Mouse (Mus musculus): ENCODE measurements around the gene Kri1. TPM values are rescaled to one million over a fixed set of nuclear protein-coding genes. Genes with fewer than 3 reads are reported as not detected.

Kri1 gene
- polyA plus RNA-seq, 1 experiment from 2014 or later = 13.2 TPM

DNA sequence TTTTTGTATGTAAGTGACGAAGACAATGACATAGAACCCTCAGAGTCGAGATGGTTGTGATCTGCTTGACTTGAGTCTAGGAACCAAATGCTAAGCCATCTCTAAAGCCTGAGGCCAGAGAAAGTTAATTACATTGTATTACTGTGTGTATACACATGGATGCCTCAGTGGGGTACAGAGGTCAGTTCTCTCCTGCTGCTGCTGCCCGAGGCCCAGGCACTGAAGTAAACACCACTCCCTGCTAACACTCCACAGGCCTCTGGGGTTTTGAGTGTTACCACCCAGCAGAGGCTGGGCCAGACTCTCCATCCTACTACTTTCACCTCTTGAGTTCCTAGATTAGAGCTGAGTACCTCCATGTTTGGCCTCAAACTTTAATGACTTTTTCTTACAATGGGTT, 3.8 kb downstream of the Kri1 start:
- peaks cover 21% of the 10 kb centered on the region for H3K36me3 ChIP-seq (ENCODE audit: control insufficient read depth, insufficient read depth, low read length)
- no peaks in the 10 kb centered on the region for H3K9me3 ChIP-seq (ENCODE audit: control insufficient read depth, low read length)
- H3K4me3 ChIP-seq (ENCODE audit: low read length) = no peak overlapping the region
- no peak overlapping the region for H3K9ac ChIP-seq (ENCODE audit: low read depth, low read length)
- ATAC-seq = no peak
- WGBS = 58% methylated on average over 3 of the region's 3 CpGs
- H3K4me1 ChIP-seq (ENCODE audit: control insufficient read depth, insufficient read depth, low read length) = peaks cover 18% of the 10 kb centered on the region
- H3K4me2 ChIP-seq (ENCODE audit: low read depth, low read length) = no peak overlapping the region
- H3K27me3 ChIP-seq (replicated peaks; ENCODE audit: control insufficient read depth, insufficient read depth, low read length) = no peaks in the 10 kb centered on the region
- H3K27ac ChIP-seq (ENCODE audit: low read length) = 0 out of 2 replicates have a peak overlapping the region, but pooled peaks have one; percentile 33

DNA sequence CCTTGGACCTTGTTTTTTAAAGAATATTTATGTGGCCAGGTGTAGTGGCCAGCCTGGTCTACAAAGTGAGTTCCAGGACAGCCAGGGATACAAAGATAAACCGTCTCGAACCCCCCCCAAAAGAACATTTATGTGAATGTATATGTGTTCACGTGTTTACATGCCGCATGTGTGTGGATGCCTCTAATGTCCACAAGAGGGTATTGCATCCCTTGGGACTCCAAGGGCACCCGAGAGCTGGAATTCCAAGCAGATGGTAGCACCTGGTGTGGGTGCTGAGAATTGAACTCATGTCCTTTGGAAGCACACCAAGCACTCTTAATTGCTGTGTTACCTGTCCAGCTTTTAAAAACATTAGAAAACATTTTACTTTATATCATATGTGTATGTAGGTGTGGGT, 4.2 kb downstream of the Kri1 start:
- Histone ChIP-seq H3K27me3 (replicated peaks; ENCODE audit: control insufficient read depth, insufficient read depth, low read length) (no peaks in the 10 kb centered on the region), H3K4me2 (ENCODE audit: low read depth, low read length) (no peak overlapping the region), H3K4me3 (ENCODE audit: low read length) (no peak overlapping the region), H3K9ac (ENCODE audit: low read depth, low read length) (no peak overlapping the region), H3K36me3 (ENCODE audit: control insufficient read depth, insufficient read depth, low read length) (peaks cover 23% of the 10 kb centered on the region), H3K27ac (ENCODE audit: low read length) (no peak overlapping the region), H3K4me1 (ENCODE audit: control insufficient read depth, insufficient read depth, low read length) (peaks cover 14% of the 10 kb centered on the region), H3K9me3 (ENCODE audit: control insufficient read depth, low read length) (no peaks in the 10 kb centered on the region)
- ATAC-seq = no peak
- 88% methylated on average over 5 of the region's 5 CpGs for WGBS

DNA sequence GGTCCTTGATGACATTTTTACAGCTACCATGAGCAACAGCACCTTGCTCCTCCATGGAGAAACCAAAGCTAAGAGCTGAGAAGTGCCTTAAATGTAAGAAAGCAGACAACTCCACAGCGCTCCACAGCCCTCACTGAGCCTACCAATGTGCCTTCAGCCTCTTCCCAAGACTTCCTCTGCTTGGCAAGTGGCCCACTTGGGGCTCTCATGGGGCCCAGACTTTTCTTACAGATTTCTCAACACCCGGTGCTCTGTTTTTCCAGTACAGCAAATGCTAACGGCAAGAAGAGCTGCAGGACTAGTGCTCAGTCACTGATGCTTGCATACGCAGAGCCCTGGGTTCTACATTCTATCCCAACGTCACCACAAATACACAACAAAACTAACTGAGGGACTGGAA, 10.0 kb downstream of the Kri1 start:
- H3K4me1 ChIP-seq (ENCODE audit: control insufficient read depth, insufficient read depth, low read length) = no peaks in the 10 kb centered on the region
- H3K4me2 ChIP-seq (ENCODE audit: low read depth, low read length) = no peak overlapping the region
- H3K4me3 ChIP-seq (ENCODE audit: low read length) = no peak overlapping the region
- H3K9me3 ChIP-seq (ENCODE audit: control insufficient read depth, low read length) = no peaks in the 10 kb centered on the region
- peaks cover 52% of the 10 kb centered on the region for H3K36me3 ChIP-seq (ENCODE audit: control insufficient read depth, insufficient read depth, low read length)
- H3K27me3 ChIP-seq (replicated peaks; ENCODE audit: control insufficient read depth, insufficient read depth, low read length) = no peaks in the 10 kb centered on the region
- 94% methylated on average over 5 of the region's 5 CpGs for WGBS
- ATAC-seq = no peak
- H3K9ac ChIP-seq (ENCODE audit: low read depth, low read length) = no peak overlapping the region
- no peak overlapping the region for H3K27ac ChIP-seq (ENCODE audit: low read length)

DNA sequence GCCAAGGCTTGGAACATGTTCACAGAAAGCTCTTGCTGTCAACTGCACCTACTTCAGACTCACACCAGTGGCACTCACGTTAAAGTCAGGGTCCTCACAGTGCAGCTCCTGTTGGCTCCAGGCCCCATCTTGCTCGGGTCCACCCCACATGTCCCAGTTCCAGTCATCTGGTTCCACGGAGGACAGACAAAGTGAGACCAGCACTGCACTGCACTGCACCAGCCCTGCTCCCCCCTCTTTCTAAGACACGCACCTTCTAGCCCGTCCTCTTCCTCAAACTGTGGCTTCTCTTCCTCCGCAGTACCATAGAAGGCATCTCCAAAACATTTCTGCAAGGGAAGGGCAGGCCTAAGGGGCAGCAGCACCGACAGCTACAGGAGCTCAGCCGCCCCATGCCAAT, 11.5 kb downstream of the Kri1 start:
- H3K4me3 ChIP-seq (ENCODE audit: low read length) = no peak overlapping the region
- H3K27me3 ChIP-seq (replicated peaks; ENCODE audit: control insufficient read depth, insufficient read depth, low read length) = no peaks in the 10 kb centered on the region
- no peak overlapping the region for H3K27ac ChIP-seq (ENCODE audit: low read length)
- H3K36me3 ChIP-seq (ENCODE audit: control insufficient read depth, insufficient read depth, low read length) = peaks cover 57% of the 10 kb centered on the region
- 0 out of 2 replicates have a peak, but pooled peaks have one; percentile 22 for ATAC-seq
- H3K4me2 ChIP-seq (ENCODE audit: low read depth, low read length) = no peak overlapping the region
- H3K4me1 ChIP-seq (ENCODE audit: control insufficient read depth, insufficient read depth, low read length) = no peaks in the 10 kb centered on the region
- H3K9ac ChIP-seq (ENCODE audit: low read depth, low read length) = no peak overlapping the region
- no peaks in the 10 kb centered on the region for H3K9me3 ChIP-seq (ENCODE audit: control insufficient read depth, low read length)
- WGBS = 89% methylated on average over 8 of the region's 8 CpGs

DNA sequence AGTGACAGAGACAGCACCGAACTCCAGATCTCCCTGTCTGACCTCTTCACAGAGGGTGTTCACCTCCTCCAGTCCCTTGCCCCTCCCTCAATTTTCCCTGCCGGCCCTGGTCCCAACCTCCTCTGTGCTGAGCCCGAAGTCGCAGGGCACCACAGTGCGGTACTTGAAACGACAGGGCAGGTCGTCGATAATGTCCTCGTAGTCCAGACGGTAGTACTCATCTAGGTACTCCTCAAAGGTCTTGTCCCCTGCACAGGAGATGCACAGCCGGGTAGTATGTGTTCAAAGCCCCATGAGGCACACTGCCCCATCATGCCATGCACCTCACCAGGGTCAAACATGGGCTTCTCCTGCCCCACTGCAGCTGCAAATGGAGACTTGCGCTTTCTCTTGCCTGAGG, 12.0 kb downstream of the Kri1 start:
- no peaks in the 10 kb centered on the region for H3K4me1 ChIP-seq (ENCODE audit: control insufficient read depth, insufficient read depth, low read length)
- no peak overlapping the region for H3K4me2 ChIP-seq (ENCODE audit: low read depth, low read length)
- no peak overlapping the region for H3K27ac ChIP-seq (ENCODE audit: low read length)
- ATAC-seq = no peak
- 89% methylated on average over 12 of the region's 12 CpGs for WGBS
- H3K9me3 ChIP-seq (ENCODE audit: control insufficient read depth, low read length) = no peaks in the 10 kb centered on the region
- H3K9ac ChIP-seq (ENCODE audit: low read depth, low read length) = no peak overlapping the region
- H3K4me3 ChIP-seq (ENCODE audit: low read length) = no peak overlapping the region
- H3K36me3 ChIP-seq (ENCODE audit: control insufficient read depth, insufficient read depth, low read length) = peaks cover 53% of the 10 kb centered on the region
- no peaks in the 10 kb centered on the region for H3K27me3 ChIP-seq (replicated peaks; ENCODE audit: control insufficient read depth, insufficient read depth, low read length)

DNA sequence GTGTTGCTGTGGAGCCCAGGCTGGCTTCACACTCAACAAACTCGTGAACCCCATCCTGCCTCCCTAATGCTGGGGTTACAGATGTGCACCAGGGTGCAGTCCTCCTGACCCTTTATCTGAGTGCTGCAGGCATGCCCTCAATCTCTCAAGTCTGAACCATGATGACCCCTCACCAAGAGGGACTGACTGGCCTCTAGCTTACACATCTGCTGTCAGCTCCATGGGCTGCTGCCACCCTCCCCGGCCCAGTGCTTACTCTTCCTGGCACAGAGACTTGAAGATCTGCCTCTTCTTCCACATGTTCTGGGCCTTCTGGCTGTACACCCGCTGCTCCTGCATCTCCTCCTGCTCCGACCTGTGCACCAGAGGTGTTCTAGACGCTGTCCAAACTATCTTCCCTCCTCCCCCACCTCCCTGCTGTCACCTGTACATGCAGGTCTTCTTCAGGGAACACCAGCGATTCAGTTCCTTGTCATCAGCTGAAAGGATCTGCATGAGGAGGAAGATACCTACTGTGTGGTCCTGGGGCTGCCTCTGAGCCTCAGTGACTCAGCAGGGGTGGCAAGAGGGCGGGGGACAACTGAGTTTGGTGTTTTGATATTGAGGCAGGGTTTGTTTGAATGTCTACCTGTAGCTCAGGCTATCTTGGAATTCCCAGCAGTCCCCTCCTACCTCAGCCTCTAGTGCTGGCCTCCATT, 12.6 kb downstream of the Kri1 start:
- Histone ChIP-seq H3K27me3 (replicated peaks; ENCODE audit: control insufficient read depth, insufficient read depth, low read length) (no peaks in the 10 kb centered on the region), H3K4me1 (ENCODE audit: control insufficient read depth, insufficient read depth, low read length) (no peaks in the 10 kb centered on the region), H3K27ac (ENCODE audit: low read length) (no peak overlapping the region), H3K4me3 (ENCODE audit: low read length) (no peak overlapping the region), H3K36me3 (ENCODE audit: control insufficient read depth, insufficient read depth, low read length) (peaks cover 53% of the 10 kb centered on the region), H3K9ac (ENCODE audit: low read depth, low read length) (no peak overlapping the region), H3K4me2 (ENCODE audit: low read depth, low read length) (no peak overlapping the region), H3K9me3 (ENCODE audit: control insufficient read depth, low read length) (no peaks in the 10 kb centered on the region)
- no peak; the same call in 1 of the 2 replicates for ATAC-seq
- WGBS = 86% methylated on average over 7 of the region's 7 CpGs

DNA sequence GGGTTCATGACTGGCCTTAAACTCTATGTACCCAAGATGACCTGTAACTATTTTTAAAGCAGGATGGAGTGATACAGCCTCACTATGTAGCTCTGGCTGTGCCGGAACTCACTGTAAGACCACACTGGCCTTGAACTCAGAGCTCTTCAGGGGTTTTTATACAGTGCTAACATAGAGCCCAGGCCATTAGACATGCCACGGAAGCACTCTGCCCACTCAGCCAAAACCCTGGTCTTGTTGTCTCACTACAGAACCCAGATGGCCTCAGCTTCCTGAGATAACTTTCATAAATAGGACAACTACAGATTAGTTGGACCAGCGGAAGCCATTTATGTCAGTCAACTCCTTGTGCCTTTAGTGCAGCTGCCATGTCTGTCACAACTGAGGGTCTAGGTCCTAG, 13.4 kb downstream of the Kri1 start:
- Histone ChIP-seq H3K9me3 (ENCODE audit: control insufficient read depth, low read length) (no peaks in the 10 kb centered on the region), H3K4me3 (ENCODE audit: low read length) (no peak overlapping the region), H3K4me1 (ENCODE audit: control insufficient read depth, insufficient read depth, low read length) (no peaks in the 10 kb centered on the region), H3K9ac (ENCODE audit: low read depth, low read length) (no peak overlapping the region), H3K27ac (ENCODE audit: low read length) (no peak overlapping the region), H3K36me3 (ENCODE audit: control insufficient read depth, insufficient read depth, low read length) (peaks cover 46% of the 10 kb centered on the region), H3K27me3 (replicated peaks; ENCODE audit: control insufficient read depth, insufficient read depth, low read length) (no peaks in the 10 kb centered on the region), H3K4me2 (ENCODE audit: low read depth, low read length) (no peak overlapping the region)
- 91% methylated on average over 3 of the region's 3 CpGs for WGBS
- ATAC-seq = no peak

DNA sequence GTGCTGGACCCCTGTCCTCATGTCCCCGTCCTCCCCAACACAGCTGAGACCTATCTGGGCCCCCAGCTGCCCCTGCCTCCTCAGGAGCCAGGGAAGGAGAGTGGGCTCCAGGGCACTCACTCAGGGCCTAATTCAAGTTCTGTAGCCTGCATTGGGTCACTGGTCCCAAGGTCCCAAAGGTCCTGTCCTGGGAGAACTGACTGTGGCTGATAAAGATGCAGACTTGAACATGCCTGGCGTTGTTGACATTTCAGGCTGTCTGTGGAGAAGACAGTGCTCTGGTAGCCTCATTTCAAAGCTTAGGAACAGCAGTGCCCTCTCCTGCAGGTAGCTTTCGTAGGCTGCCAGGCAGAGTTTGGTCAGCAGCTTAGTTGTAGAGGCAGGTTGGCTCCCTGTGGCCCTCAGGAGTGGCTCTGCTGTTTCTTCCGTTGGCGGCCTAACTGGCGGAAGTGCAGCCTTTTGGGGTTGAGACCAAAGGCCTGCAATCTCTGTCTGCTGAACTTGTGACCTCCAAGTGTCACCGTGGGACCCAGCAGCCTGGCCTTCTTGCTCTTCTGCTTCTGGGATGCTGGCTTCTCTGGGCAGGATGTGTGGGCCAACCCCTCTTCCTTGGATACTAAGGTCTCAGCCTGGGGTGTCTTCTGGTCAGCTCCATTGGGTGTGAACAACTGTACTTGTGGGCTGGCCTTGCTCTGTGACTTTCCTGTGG, 14.1 kb downstream of the Kri1 start:
- no peaks in the 10 kb centered on the region for H3K4me1 ChIP-seq (ENCODE audit: control insufficient read depth, insufficient read depth, low read length)
- H3K27me3 ChIP-seq (replicated peaks; ENCODE audit: control insufficient read depth, insufficient read depth, low read length) = no peaks in the 10 kb centered on the region
- 85% methylated on average over 7 of the region's 7 CpGs for WGBS
- H3K9me3 ChIP-seq (ENCODE audit: control insufficient read depth, low read length) = no peaks in the 10 kb centered on the region
- no peak overlapping the region for H3K4me3 ChIP-seq (ENCODE audit: low read length)
- ATAC-seq = no peak
- H3K27ac ChIP-seq (ENCODE audit: low read length) = no peak overlapping the region
- H3K9ac ChIP-seq (ENCODE audit: low read depth, low read length) = no peak overlapping the region
- no peak overlapping the region for H3K4me2 ChIP-seq (ENCODE audit: low read depth, low read length)
- H3K36me3 ChIP-seq (ENCODE audit: control insufficient read depth, insufficient read depth, low read length) = peaks cover 44% of the 10 kb centered on the region

DNA sequence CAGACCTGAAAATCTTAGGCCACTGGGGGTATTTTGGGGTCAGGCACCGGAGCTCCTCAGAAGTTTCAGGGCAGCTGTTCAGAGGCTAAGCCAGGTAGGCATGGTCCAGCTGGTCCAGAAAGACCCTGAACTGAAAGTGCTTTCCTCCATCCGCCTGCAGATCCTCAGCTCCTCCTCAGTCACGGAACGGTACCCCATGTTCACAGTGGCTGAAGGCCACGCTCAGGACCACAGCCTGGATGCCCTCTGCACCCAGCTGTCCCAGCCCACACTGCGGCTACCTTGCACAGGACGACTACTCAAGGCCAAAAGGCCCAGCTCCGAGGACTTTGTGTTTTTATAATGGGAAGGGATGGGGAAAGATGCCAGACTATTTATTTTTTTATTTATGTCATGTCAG, 14.7 kb downstream of the Kri1 start:
- no peaks in the 10 kb centered on the region for H3K27me3 ChIP-seq (replicated peaks; ENCODE audit: control insufficient read depth, insufficient read depth, low read length)
- 87% methylated on average over 8 of the region's 8 CpGs for WGBS
- no peak overlapping the region for H3K27ac ChIP-seq (ENCODE audit: low read length)
- ATAC-seq = no peak
- no peak overlapping the region for H3K4me2 ChIP-seq (ENCODE audit: low read depth, low read length)
- no peak overlapping the region for H3K4me3 ChIP-seq (ENCODE audit: low read length)
- no peaks in the 10 kb centered on the region for H3K4me1 ChIP-seq (ENCODE audit: control insufficient read depth, insufficient read depth, low read length)
- peaks cover 48% of the 10 kb centered on the region for H3K36me3 ChIP-seq (ENCODE audit: control insufficient read depth, insufficient read depth, low read length)
- no peak overlapping the region for H3K9ac ChIP-seq (ENCODE audit: low read depth, low read length)
- no peaks in the 10 kb centered on the region for H3K9me3 ChIP-seq (ENCODE audit: control insufficient read depth, low read length)
